Mouse (Mus musculus) midbrain, embryonic 10.5 days (tissue): Measurements from ENCODE around the gene Arfgap3. TPM values are rescaled to one million over a fixed set of nuclear protein-coding genes. Genes with fewer than 3 reads are reported as not detected.
"Not testable (repeated sequence)": the region's sequence is repeated elsewhere in the genome, so short reads cannot be mapped to it uniquely, and the experiment has no call there.

Experiments
- DNase-seq: peaks from one replicate; pipeline ENCODE4 v3.0.0-alpha.2; 2017; ENCODE audit warnings: low spot score
- H3K27ac ChIP-seq: fragments of 300-500 bp; sonication (generic); replicated peaks from 2 replicates; pipeline ENCODE4 v1.5.1; 2016; ENCODE audit warnings: mild to moderate bottlenecking
- H3K27me3 ChIP-seq: fragments of 300-500 bp; sonication (generic); 2 replicates; pipeline ENCODE4 v1.6.1; 2016; ENCODE audit warnings: low read depth, mild to moderate bottlenecking; ENCODE audit not compliant: poor library complexity, severe bottlenecking
- H3K36me3 ChIP-seq: fragments of 300-500 bp; sonication (generic); 2 replicates; pipeline ENCODE4 v1.6.1; 2016; ENCODE audit warnings: mild to moderate bottlenecking, moderate library complexity
- H3K4me1 ChIP-seq: fragments of 300-500 bp; sonication (generic); 2 replicates; pipeline ENCODE4 v1.6.1; 2016
- H3K4me3 ChIP-seq: fragments of 300-500 bp; sonication (generic); 2 replicates; pipeline ENCODE4 v1.5.1; 2016; ENCODE audit warnings: mild to moderate bottlenecking, moderate library complexity
- H3K9me3 ChIP-seq: fragments of 300-500 bp; sonication (generic); replicated peaks from 2 replicates; pipeline ENCODE4 v1.6.1; 2016; ENCODE audit warnings: mild to moderate bottlenecking
- WGBS: fragments of 180-500 bp; shearing (Covaris S2); methylation state at CpG from one replicate; pipeline ENCODE4 v1.1.7; 2016; 5-methylcytosine and 5-hydroxymethylcytosine counted together
- polyA plus RNA-seq: library from polyadenylated mRNA; unstranded; fragments of >200 nt; fragmentation: Nextera tagmentation; extraction: Ambion mirVana; gene quantifications from 2 replicates; pipeline ENCODE4 v1.2.1, GENCODE M21; 2016

Gene Arfgap3
- polyA plus RNA-seq, 1 experiment from 2014 or later, result 29.2 TPM

GRCm38 (mm10) chr15:83364194-83364593 lies 14.1 kb upstream of the Arfgap3 start:
- Histone ChIP-seq H3K36me3 (no peaks in the 10 kb centered on the region), H3K27me3 (peaks cover 23% of the 10 kb centered on the region), H3K9me3 (0 out of 2 replicates have a peak, but pooled peaks cover 4% of the 10 kb centered on the region), H3K27ac (no peak overlapping the region), H3K4me3 (no peak overlapping the region), H3K4me1 (peaks cover 7% of the 10 kb centered on the region)
- DNase-seq, result no peak
- whole genome bisulfite sequencing, result 73% methylated on average over 3 of the region's 3 CpGs

- 91% methylated on average over 1 of the region's 1 CpGs for WGBS
- DNase-seq, H3K4me3 ChIP-seq: not testable (repeated sequence)
These were observed 12.8 kb upstream of the Arfgap3 start for GRCm38 (mm10) chr15:83362813-83363212.

GRCm38 (mm10) chr15:83360899-83361298 lies 10.9 kb upstream of the Arfgap3 start:
- not testable (repeated sequence) for DNase-seq, H3K4me1 ChIP-seq, H3K27me3 ChIP-seq, H3K4me3 ChIP-seq, H3K36me3 ChIP-seq, H3K27ac ChIP-seq, H3K9me3 ChIP-seq
- WGBS, result 71% methylated on average over 5 of the region's 5 CpGs

More at GRCm38 (mm10) chr15:83362813-83363212, 12.8 kb upstream of the Arfgap3 start:
- H3K27ac ChIP-seq, H3K4me1 ChIP-seq, H3K9me3 ChIP-seq, H3K36me3 ChIP-seq: not testable (repeated sequence)
- peaks cover 19% of the 10 kb centered on the region for H3K27me3 ChIP-seq

- WGBS, result 79% methylated on average over 3 of the region's 3 CpGs
- Histone ChIP-seq H3K27ac (no peak overlapping the region), H3K36me3 (no peaks in the 10 kb centered on the region), H3K27me3 (no peaks in the 10 kb centered on the region), H3K4me3 (no peak overlapping the region), H3K4me1 (no peaks in the 10 kb centered on the region), H3K9me3 (no peaks in the 10 kb centered on the region)
- no peak for DNase-seq
These were observed 10.1 kb upstream of the Arfgap3 start for GRCm38 (mm10) chr15:83360140-83360539.

GRCm38 (mm10) chr15:83358476-83358875 lies 8.4 kb upstream of the Arfgap3 start:
- Histone ChIP-seq H3K4me1 (no peaks in the 10 kb centered on the region), H3K4me3 (no peak overlapping the region), H3K9me3 (no peaks in the 10 kb centered on the region), H3K27ac (no peak overlapping the region), H3K36me3 (no peaks in the 10 kb centered on the region), H3K27me3 (no peaks in the 10 kb centered on the region)
- no peak for DNase-seq
- 97% methylated on average over 1 of the region's 1 CpGs for WGBS

- H3K4me3 ChIP-seq, result no peak overlapping the region
- H3K9me3 ChIP-seq, result no peaks in the 10 kb centered on the region
- no peaks in the 10 kb centered on the region for H3K36me3 ChIP-seq
- no peak overlapping the region for H3K27ac ChIP-seq
- H3K4me1 ChIP-seq, result peaks cover 22% of the 10 kb centered on the region
- 0 out of 2 replicates have a peak, but pooled peaks cover 10% of the 10 kb centered on the region for H3K27me3 ChIP-seq
- WGBS, result 89% methylated on average over 4 of the region's 4 CpGs
- DNase-seq, result no peak
These were observed 1.5 kb upstream of the Arfgap3 start for GRCm38 (mm10) chr15:83351546-83351945.

GRCm38 (mm10) chr15:83350859-83351258 lies 812 bp upstream of the Arfgap3 start:
- no peaks in the 10 kb centered on the region; the same call in 1 of the 2 replicates for H3K36me3 ChIP-seq
- peaks cover 22% of the 10 kb centered on the region for H3K4me1 ChIP-seq
- 0 out of 2 replicates have a peak overlapping the region, but pooled peaks have one; percentile 89 for H3K27ac ChIP-seq
- H3K27me3 ChIP-seq, result 0 out of 2 replicates have a peak, but pooled peaks cover 10% of the 10 kb centered on the region
- H3K9me3 ChIP-seq, result no peaks in the 10 kb centered on the region
- peak overlapping the region; percentile 72; the same call in 1 of the 2 replicates for H3K4me3 ChIP-seq
- DNase-seq, result no peak
- 61% methylated on average over 2 of the region's 2 CpGs for WGBS

GRCm38 (mm10) chr15:83349225-83349953 lies 658 bp downstream of the Arfgap3 start:
- no peaks in the 10 kb centered on the region for H3K9me3 ChIP-seq
- 22% methylated on average over 7 of the region's 8 CpGs for WGBS
- H3K27ac ChIP-seq, result peak overlapping the region; percentile 89
- peaks cover 24% of the 10 kb centered on the region for H3K4me1 ChIP-seq
- H3K27me3 ChIP-seq, result 0 out of 2 replicates have a peak, but pooled peaks cover 10% of the 10 kb centered on the region
- no peak for DNase-seq
- no peaks in the 10 kb centered on the region; the same call in 1 of the 2 replicates for H3K36me3 ChIP-seq
- peak overlapping the region; percentile 72 for H3K4me3 ChIP-seq

GRCm38 (mm10) chr15:83348747-83349146 lies 1.3 kb downstream of the Arfgap3 start:
- Histone ChIP-seq H3K4me1 (peaks cover 30% of the 10 kb centered on the region), H3K36me3 (no peaks in the 10 kb centered on the region; the same call in 1 of the 2 replicates), H3K9me3 (no peaks in the 10 kb centered on the region), H3K27me3 (0 out of 2 replicates have a peak, but pooled peaks cover 10% of the 10 kb centered on the region), H3K4me3 (peak overlapping the region; percentile 72; the same call in 1 of the 2 replicates), H3K27ac (no peak overlapping the region)
- WGBS, result 86% methylated on average over 4 of the region's 4 CpGs
- DNase-seq, result no peak

- peaks cover 30% of the 10 kb centered on the region for H3K4me1 ChIP-seq
- no peak overlapping the region for H3K4me3 ChIP-seq
- H3K36me3 ChIP-seq, result peaks cover 12% of the 10 kb centered on the region
- H3K9me3 ChIP-seq, result no peaks in the 10 kb centered on the region
- no peak overlapping the region for H3K27ac ChIP-seq
- DNase-seq, result no peak
- 0 out of 2 replicates have a peak, but pooled peaks cover 3% of the 10 kb centered on the region for H3K27me3 ChIP-seq
- 88% methylated on average over 15 of the region's 15 CpGs for WGBS
These were observed 4.0 kb downstream of the Arfgap3 start for GRCm38 (mm10) chr15:83345898-83346529.

- WGBS, result 82% methylated on average over 7 of the region's 7 CpGs
- no peak for DNase-seq
- no peak overlapping the region for H3K27ac ChIP-seq
These were observed 5.1 kb downstream of the Arfgap3 start for GRCm38 (mm10) chr15:83344956-83345355.

GRCm38 (mm10) chr15:83344157-83344556 lies 5.9 kb downstream of the Arfgap3 start:
- Histone ChIP-seq H3K27ac (no peak overlapping the region), H3K9me3 (no peaks in the 10 kb centered on the region), H3K4me3 (no peak overlapping the region), H3K4me1 (peaks cover 14% of the 10 kb centered on the region), H3K36me3 (peaks cover 21% of the 10 kb centered on the region), H3K27me3 (no peaks in the 10 kb centered on the region)
- no peak for DNase-seq
- WGBS, result 32% methylated on average over 7 of the region's 7 CpGs

More at GRCm38 (mm10) chr15:83344956-83345355, 5.1 kb downstream of the Arfgap3 start:
- H3K9me3 ChIP-seq, result no peaks in the 10 kb centered on the region
- peaks cover 22% of the 10 kb centered on the region for H3K4me1 ChIP-seq
- H3K27me3 ChIP-seq, result no peaks in the 10 kb centered on the region
- no peak overlapping the region for H3K4me3 ChIP-seq
- peaks cover 21% of the 10 kb centered on the region for H3K36me3 ChIP-seq

- Histone ChIP-seq H3K27ac (no peak overlapping the region), H3K4me3 (no peak overlapping the region), H3K36me3 (peaks cover 45% of the 10 kb centered on the region), H3K9me3 (no peaks in the 10 kb centered on the region), H3K4me1 (peaks cover 8% of the 10 kb centered on the region), H3K27me3 (no peaks in the 10 kb centered on the region)
- DNase-seq, result no peak
- 84% methylated on average over 6 of the region's 6 CpGs for WGBS
These were observed 11.1 kb downstream of the Arfgap3 start for GRCm38 (mm10) chr15:83338908-83339307.
